Mouse (Mus musculus): ENCODE measurements around the gene Ephx4. TPM values are rescaled to one million over a fixed set of nuclear protein-coding genes. Genes with fewer than 3 reads are reported as not detected.

Gene Ephx4
- total and polyA plus RNA-seq, 2 experiments from 2014 or later = 3.4 to 3.8 TPM

DNA sequence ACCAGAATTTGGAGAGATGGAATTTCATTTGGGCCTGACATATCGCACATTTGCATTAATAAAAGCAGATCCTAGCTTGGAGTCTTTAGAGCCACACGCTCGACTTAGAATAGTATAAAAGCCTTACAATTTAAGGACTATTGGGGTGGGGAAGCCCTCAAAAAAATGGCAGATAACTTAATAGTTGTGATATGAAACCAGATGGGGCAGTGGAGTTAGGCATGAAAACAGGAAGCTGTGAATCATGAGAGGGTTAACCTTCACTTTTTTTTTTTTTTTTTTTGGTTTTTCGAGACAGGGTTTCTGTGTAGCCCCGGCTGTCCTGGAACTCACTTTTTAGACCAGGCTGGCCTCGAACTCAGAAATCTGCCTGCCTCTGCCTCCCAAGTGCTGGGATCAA, 33.6 kb downstream of the Ephx4 start:
- Histone ChIP-seq H3K4me1 (ENCODE audit: insufficient read depth, low read length) (no peaks in the 10 kb centered on the region; the same call in 1 of the 2 replicates), H3K4me2 (ENCODE audit: low read depth, low read length, poor library complexity, severe bottlenecking) (no peak overlapping the region), H3K4me3 (ENCODE audit: low read depth, low read length) (no peak overlapping the region), H3K27me3 (ENCODE audit: insufficient read depth, low read length) (0 out of 2 replicates have a peak, but pooled peaks cover 4% of the 10 kb centered on the region), H3K36me3 (ENCODE audit: insufficient read depth, low read length) (no peaks in the 10 kb centered on the region), H3K9ac (replicated peaks; ENCODE audit: low read length, poor library complexity, severe bottlenecking) (no peak overlapping the region), H3K27ac (ENCODE audit: low read depth, low read length) (no peak overlapping the region), H3K9me3 (ENCODE audit: low read length) (no peaks in the 10 kb centered on the region)
- DNase-seq (ENCODE audit: low spot score) = no peak
- ATAC-seq (ENCODE audit: low FRiP score) = no peak
- TF ChIP-seq CTCF (IDR thresholded peaks at IDR 0.05) = no peak
- 97% methylated on average over 5 of the region's 6 CpGs for whole genome bisulfite sequencing

DNA sequence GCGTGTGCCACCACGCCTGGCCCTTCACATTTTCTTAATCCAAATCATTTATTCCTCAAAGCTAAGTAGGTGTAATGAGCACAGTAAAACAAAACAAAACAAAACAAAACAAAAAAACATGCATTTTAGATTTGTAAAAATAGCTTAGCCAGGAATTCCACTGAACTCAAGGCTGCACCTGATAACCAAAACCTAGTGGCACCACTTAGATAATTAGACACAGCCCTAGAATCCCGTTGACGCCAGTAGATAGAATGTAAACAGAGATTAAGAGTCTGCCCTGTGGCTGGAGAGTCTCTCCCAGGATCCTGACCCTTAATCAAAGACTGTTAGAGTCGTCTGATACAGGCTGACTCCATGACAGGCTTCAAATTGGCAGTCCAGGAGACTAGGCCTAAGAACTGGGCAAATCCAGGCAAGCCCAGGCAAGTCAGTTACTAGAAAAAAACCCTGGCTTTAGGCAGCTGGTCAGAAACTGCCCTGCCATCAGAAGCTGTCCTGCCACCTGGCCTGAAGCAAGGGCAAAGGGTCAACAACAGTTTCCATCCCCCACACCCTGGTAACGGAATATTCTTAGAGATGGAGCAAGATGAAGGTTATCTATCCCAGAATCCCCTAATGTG, 34.2 kb downstream of the Ephx4 start:
- 81% methylated on average over 6 of the region's 6 CpGs for whole genome bisulfite sequencing
- 0 out of 2 replicates have a peak, but pooled peaks cover 4% of the 10 kb centered on the region for H3K27me3 ChIP-seq (ENCODE audit: insufficient read depth, low read length)
- H3K9ac ChIP-seq (replicated peaks; ENCODE audit: low read length, poor library complexity, severe bottlenecking) = no peak overlapping the region
- H3K36me3 ChIP-seq (ENCODE audit: insufficient read depth, low read length) = no peaks in the 10 kb centered on the region
- no peak for DNase-seq (ENCODE audit: low spot score)
- no peaks in the 10 kb centered on the region for H3K9me3 ChIP-seq (ENCODE audit: low read length)
- ATAC-seq (ENCODE audit: low FRiP score) = no peak
- H3K4me2 ChIP-seq (ENCODE audit: low read depth, low read length, poor library complexity, severe bottlenecking) = no peak overlapping the region
- no peak overlapping the region for H3K4me3 ChIP-seq (ENCODE audit: low read depth, low read length)
- no peak overlapping the region for H3K27ac ChIP-seq (ENCODE audit: low read depth, low read length)
- no peaks in the 10 kb centered on the region; the same call in 1 of the 2 replicates for H3K4me1 ChIP-seq (ENCODE audit: insufficient read depth, low read length)
- no peak for TF ChIP-seq CTCF (IDR thresholded peaks at IDR 0.05)

DNA sequence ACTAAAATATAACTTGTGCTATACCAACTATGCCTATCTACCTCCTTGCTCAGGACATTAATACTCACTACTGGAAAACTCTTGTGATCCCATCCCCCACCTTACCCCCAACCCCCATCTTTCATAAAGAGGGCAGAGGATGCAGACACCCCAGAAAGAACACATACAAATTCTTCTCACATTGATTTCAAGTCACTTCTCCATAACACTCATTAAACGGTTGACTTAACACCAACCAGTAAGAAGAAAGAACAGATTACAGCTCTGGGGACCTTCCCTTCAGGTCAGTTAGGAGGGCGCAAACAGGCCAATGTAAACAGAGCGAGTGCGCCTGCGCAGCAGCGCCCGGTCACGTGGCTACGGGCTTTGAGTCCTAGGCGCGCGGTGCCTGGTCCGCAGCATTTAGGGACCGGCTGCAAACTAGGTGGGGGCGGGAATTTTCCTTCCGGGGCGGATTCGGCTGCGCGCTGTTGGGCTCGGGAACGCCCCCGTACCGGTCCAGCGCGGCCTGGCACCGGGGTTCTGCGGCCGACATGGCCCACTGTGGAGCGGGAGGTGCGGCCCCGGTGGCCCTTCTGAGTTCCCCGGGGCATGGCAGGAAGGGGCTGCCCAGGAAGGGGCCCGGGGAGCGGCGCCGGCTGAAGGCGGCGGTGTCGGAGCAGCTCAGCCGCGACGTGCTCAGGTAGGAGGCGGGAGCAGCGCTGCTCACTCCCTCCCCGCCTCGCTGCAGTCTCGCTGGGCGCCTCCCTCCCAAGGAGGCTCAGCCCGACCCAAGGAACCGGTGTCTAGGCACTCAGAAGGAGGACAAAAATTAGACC, 35.1 kb downstream of the Ephx4 start, which contains the start of gene Btbd8:
Gene Btbd8 (plus strand): TSS at position 534 of the 818 bp plus-strand sequence.
- Histone ChIP-seq H3K4me3 (ENCODE audit: low read depth, low read length) (peak within 1 kb of the TSS; percentile 85), H3K36me3 (ENCODE audit: insufficient read depth, low read length) (no peaks in the 10 kb centered on the region), H3K27ac (ENCODE audit: low read depth, low read length) (peak within 1 kb of the TSS; percentile 94), H3K4me1 (ENCODE audit: insufficient read depth, low read length) (no peaks in the 10 kb centered on the region; the same call in 1 of the 2 replicates), H3K27me3 (ENCODE audit: insufficient read depth, low read length) (0 out of 2 replicates have a peak, but pooled peaks cover 4% of the 10 kb centered on the region), H3K4me2 (ENCODE audit: low read depth, low read length, poor library complexity, severe bottlenecking) (peak within 1 kb of the TSS; percentile 61), H3K9me3 (ENCODE audit: low read length) (no peaks in the 10 kb centered on the region), H3K9ac (replicated peaks; ENCODE audit: low read length, poor library complexity, severe bottlenecking) (peak within 1 kb of the TSS; percentile 98)
- DNase-seq (ENCODE audit: low spot score) = peak; percentile 98
- no peak for TF ChIP-seq CTCF (IDR thresholded peaks at IDR 0.05)
- under 1% methylated on average over 51 of the region's 51 CpGs for WGBS
- peak; percentile 96 for ATAC-seq (ENCODE audit: low FRiP score)

DNA sequence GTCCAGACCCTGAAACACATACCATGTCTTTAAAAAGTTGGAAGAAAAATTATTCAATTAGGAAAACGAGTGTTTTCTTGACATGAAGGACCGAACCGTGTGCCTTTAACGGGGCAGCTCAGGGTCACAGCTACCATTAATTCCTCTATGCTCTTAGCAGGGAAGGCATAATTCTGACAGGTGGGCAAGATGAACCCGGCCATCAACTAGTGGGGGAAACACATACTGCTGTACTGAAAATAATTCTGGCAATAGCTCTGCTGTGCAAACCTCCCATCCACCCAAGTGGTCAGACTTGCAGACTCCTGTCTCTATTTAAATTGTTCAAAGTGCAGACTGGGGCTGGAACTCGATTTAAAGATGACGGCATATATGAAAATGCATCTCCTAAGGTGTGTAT, 35.8 kb downstream of the Ephx4 start:
- 22% methylated on average over 7 of the region's 7 CpGs for WGBS

DNA sequence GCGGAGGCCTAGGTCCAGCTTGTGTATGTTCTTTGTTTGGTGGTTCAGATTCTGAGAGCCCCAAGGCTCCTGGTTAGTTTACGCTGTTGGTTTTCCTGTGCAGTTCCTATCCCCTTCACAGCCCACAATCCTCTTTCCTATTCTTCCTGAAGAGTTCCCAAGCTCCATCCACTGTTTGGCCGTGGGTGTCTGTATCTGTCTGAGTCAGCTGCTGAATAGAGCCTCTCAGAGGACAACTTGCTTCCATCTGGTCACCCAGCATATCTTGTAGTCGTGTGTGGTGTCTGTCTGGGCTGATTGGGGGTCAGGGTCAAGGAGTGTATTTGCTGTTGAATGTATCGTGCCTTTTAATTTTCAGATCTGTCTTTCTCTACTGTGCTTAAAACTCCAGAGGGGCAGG, 39.3 kb downstream of the Ephx4 start:
- TF ChIP-seq CTCF (IDR thresholded peaks at IDR 0.05) = no peak
- ATAC-seq (ENCODE audit: low FRiP score) = no peak
- WGBS = 89% methylated on average over 5 of the region's 5 CpGs

More for the DNA sequence above, 35.8 kb downstream of the Ephx4 start:
- H3K9ac ChIP-seq (replicated peaks; ENCODE audit: low read length, poor library complexity, severe bottlenecking) = peak overlapping the region; percentile 98
- DNase-seq (ENCODE audit: low spot score) = peak; percentile 25
- H3K27me3 ChIP-seq (ENCODE audit: insufficient read depth, low read length) = 0 out of 2 replicates have a peak, but pooled peaks cover 4% of the 10 kb centered on the region
- H3K36me3 ChIP-seq (ENCODE audit: insufficient read depth, low read length) = no peaks in the 10 kb centered on the region
- no peaks in the 10 kb centered on the region; the same call in 1 of the 2 replicates for H3K4me1 ChIP-seq (ENCODE audit: insufficient read depth, low read length)
- ATAC-seq (ENCODE audit: low FRiP score) = peak; percentile 35
- peak overlapping the region; percentile 94 for H3K27ac ChIP-seq (ENCODE audit: low read depth, low read length)
- H3K4me2 ChIP-seq (ENCODE audit: low read depth, low read length, poor library complexity, severe bottlenecking) = peak overlapping the region; percentile 61
- H3K9me3 ChIP-seq (ENCODE audit: low read length) = no peaks in the 10 kb centered on the region
- peak; percentile 33; the same call in 1 of the 2 replicates for TF ChIP-seq CTCF (IDR thresholded peaks at IDR 0.05)
- peak overlapping the region; percentile 85 for H3K4me3 ChIP-seq (ENCODE audit: low read depth, low read length)

More for the DNA sequence above, 39.3 kb downstream of the Ephx4 start:
- H3K27me3 ChIP-seq (ENCODE audit: insufficient read depth, low read length) = no peaks in the 10 kb centered on the region
- H3K4me3 ChIP-seq (ENCODE audit: low read depth, low read length) = no peak overlapping the region
- H3K9me3 ChIP-seq (ENCODE audit: low read length) = no peaks in the 10 kb centered on the region
- H3K9ac ChIP-seq (replicated peaks; ENCODE audit: low read length, poor library complexity, severe bottlenecking) = no peak overlapping the region
- DNase-seq (ENCODE audit: low spot score) = no peak
- H3K27ac ChIP-seq (ENCODE audit: low read depth, low read length) = no peak overlapping the region
- H3K4me2 ChIP-seq (ENCODE audit: low read depth, low read length, poor library complexity, severe bottlenecking) = no peak overlapping the region
- no peaks in the 10 kb centered on the region for H3K36me3 ChIP-seq (ENCODE audit: insufficient read depth, low read length)
- no peaks in the 10 kb centered on the region; the same call in 1 of the 2 replicates for H3K4me1 ChIP-seq (ENCODE audit: insufficient read depth, low read length)

All from midbrain, postnatal 0 days (tissue).